Mouse (Mus musculus): ENCODE results near the gene Muc13. TPM values are rescaled to one million over a fixed set of nuclear protein-coding genes. Genes with fewer than 3 reads are reported as not detected.

Muc13 gene
- polyA plus RNA-seq, 1 experiment: 5.5 TPM

DNA sequence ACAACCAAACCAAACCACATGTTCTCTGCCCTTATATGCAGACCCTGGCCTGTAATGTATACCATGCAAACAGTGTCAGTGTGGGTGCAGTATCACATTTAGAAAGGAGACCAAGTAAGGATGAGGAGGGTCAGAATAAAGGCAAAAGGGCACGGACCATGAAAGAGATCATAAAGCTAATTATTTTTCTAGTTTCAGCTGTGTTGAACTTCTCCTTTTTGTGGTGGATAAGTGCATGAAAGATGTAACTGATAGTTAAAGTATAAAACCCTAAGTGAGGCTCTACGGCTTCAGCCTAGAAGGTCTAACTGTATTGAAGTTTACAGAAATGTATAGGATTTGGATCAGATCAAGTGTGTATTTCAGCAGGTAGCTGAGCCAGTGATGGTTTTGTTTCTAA lies 45.8 kb upstream of the Muc13 start:
- TF ChIP-seq POLR2A (IDR thresholded peaks at IDR 0.05; ENCODE audit: control insufficient read depth, extremely low read depth, insufficient read depth, low read length, poor library complexity) (no peak), CTCF (IDR thresholded peaks at IDR 0.05; ENCODE audit: borderline replicate concordance, control insufficient read depth, extremely low read depth, insufficient read depth, low read length, poor library complexity) (no peak)

DNA sequence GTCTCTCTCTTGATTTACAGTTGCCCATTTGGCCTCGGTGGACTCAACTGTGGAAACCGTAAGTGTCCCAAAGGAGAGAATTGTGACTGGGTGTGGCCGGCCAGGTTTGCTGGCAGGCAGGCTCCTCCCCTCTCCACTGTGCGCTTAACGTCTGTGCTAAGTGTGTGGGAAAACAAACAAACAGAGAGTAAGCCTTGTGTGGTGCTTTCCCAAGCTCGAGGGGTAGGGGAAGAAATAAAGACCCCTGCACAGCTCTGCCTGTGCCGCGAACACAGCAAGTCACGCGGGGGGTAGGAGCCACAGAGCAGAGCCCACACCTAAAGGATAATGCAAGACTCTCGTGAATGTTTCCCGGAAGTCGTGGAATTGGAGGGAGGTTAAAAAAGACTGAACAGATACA lies 42.7 kb upstream of the Muc13 start:
- Histone ChIP-seq H3K4me1 (replicated peaks; ENCODE audit: control insufficient read depth, insufficient read depth, low read length) (peaks cover 20% of the 10 kb centered on the region), H3K36me3 (ENCODE audit: control insufficient read depth, insufficient read depth, low read length) (no peaks in the 10 kb centered on the region), H3K4me3 (ENCODE audit: control insufficient read depth, insufficient read depth, low read length) (peak overlapping the region; percentile 46), H3K27me3 (ENCODE audit: control insufficient read depth, insufficient read depth, low read length) (no peaks in the 10 kb centered on the region), H3K27ac (ENCODE audit: control insufficient read depth, insufficient read depth, low read length) (peak overlapping the region; percentile 91)
- WGBS: 3% methylated on average over 13 of the region's 13 CpGs
- TF ChIP-seq CTCF (IDR thresholded peaks at IDR 0.05; ENCODE audit: borderline replicate concordance, control insufficient read depth, extremely low read depth, insufficient read depth, low read length, poor library complexity) (no peak), POLR2A (IDR thresholded peaks at IDR 0.05; ENCODE audit: control insufficient read depth, extremely low read depth, insufficient read depth, low read length, poor library complexity) (no peak)
- peak; percentile 26 for DNase-seq

More for the DNA sequence above, 45.8 kb upstream of the Muc13 start:
- peaks cover 11% of the 10 kb centered on the region for H3K4me1 ChIP-seq (replicated peaks; ENCODE audit: control insufficient read depth, insufficient read depth, low read length)
- H3K4me3 ChIP-seq (ENCODE audit: control insufficient read depth, insufficient read depth, low read length): no peak overlapping the region
- no peaks in the 10 kb centered on the region for H3K27me3 ChIP-seq (ENCODE audit: control insufficient read depth, insufficient read depth, low read length)
- H3K27ac ChIP-seq (ENCODE audit: control insufficient read depth, insufficient read depth, low read length): no peak overlapping the region
- WGBS: 78% methylated on average over 2 of the region's 2 CpGs
- peaks cover 3% of the 10 kb centered on the region for H3K36me3 ChIP-seq (ENCODE audit: control insufficient read depth, insufficient read depth, low read length)
- no peak for DNase-seq

DNA sequence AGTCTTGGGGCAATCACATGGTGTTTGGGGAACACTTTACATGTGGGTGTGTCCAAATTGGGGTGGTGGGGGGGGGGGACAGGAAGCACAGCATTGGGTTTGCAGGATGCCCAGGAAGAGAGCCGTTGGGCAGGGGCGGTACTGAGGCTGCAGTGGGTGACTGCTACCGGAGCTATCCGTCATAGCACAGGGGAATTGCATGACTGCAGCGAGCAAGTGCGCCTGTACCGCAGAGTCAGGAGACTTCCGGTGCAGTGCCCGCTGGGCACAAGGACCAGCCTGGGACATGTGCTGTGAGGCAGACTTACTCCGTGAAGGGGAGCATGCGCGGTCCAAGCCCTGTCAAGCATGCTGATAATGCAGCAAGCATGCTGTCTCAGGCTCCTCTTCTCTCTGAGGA lies 42.2 kb upstream of the Muc13 start:
- no peaks in the 10 kb centered on the region for H3K36me3 ChIP-seq (ENCODE audit: control insufficient read depth, insufficient read depth, low read length)
- 4% methylated on average over 12 of the region's 12 CpGs for WGBS
- peak overlapping the region; percentile 46 for H3K4me3 ChIP-seq (ENCODE audit: control insufficient read depth, insufficient read depth, low read length)
- TF ChIP-seq POLR2A (IDR thresholded peaks at IDR 0.05; ENCODE audit: control insufficient read depth, extremely low read depth, insufficient read depth, low read length, poor library complexity): no peak
- no peak for TF ChIP-seq CTCF (IDR thresholded peaks at IDR 0.05; ENCODE audit: borderline replicate concordance, control insufficient read depth, extremely low read depth, insufficient read depth, low read length, poor library complexity)
- H3K27me3 ChIP-seq (ENCODE audit: control insufficient read depth, insufficient read depth, low read length): no peaks in the 10 kb centered on the region
- H3K4me1 ChIP-seq (replicated peaks; ENCODE audit: control insufficient read depth, insufficient read depth, low read length): peaks cover 24% of the 10 kb centered on the region
- peak; percentile 69 for DNase-seq
- H3K27ac ChIP-seq (ENCODE audit: control insufficient read depth, insufficient read depth, low read length): peak overlapping the region; percentile 91

DNA sequence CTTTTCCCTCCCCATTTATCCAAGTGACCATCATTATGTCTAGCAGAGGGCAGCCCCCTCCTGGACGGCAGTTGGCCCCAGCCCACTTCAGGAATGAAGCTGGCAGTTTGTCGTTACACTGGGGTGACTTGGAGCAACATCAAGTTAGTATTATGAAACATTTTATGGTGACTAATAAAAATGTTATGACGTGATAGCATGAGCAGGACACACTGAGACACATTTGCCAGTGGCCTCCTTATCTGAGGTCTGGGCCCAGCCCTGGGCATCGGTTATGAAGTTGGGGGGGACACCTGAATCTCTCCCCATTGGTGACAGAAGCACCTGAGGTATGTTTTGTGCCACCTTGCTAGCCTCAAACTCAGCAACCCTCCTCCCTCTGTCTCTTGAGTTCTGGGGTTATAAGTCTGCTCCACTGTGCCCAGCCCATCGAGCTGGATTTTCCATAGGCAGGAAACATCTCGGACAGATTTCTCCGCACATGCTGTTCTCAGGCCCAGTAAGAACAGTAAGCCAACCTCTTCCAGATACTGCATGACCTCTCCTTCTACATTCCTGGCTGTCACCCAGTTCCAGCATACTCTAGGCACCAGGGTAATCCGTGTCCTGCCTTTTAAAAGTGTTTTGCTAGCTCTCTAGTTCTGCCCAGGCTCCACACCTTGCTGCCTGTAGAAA lies 40.8 kb upstream of the Muc13 start:
- DNase-seq: no peak
- Histone ChIP-seq H3K36me3 (ENCODE audit: control insufficient read depth, insufficient read depth, low read length) (no peaks in the 10 kb centered on the region), H3K4me1 (replicated peaks; ENCODE audit: control insufficient read depth, insufficient read depth, low read length) (peaks cover 24% of the 10 kb centered on the region), H3K4me3 (ENCODE audit: control insufficient read depth, insufficient read depth, low read length) (no peak overlapping the region), H3K27ac (ENCODE audit: control insufficient read depth, insufficient read depth, low read length) (no peak overlapping the region; the same call in 1 of the 2 replicates), H3K27me3 (ENCODE audit: control insufficient read depth, insufficient read depth, low read length) (no peaks in the 10 kb centered on the region)
- WGBS: 95% methylated on average over 8 of the region's 8 CpGs
- TF ChIP-seq CTCF (IDR thresholded peaks at IDR 0.05; ENCODE audit: borderline replicate concordance, control insufficient read depth, extremely low read depth, insufficient read depth, low read length, poor library complexity) (no peak), POLR2A (IDR thresholded peaks at IDR 0.05; ENCODE audit: control insufficient read depth, extremely low read depth, insufficient read depth, low read length, poor library complexity) (no peak)

DNA sequence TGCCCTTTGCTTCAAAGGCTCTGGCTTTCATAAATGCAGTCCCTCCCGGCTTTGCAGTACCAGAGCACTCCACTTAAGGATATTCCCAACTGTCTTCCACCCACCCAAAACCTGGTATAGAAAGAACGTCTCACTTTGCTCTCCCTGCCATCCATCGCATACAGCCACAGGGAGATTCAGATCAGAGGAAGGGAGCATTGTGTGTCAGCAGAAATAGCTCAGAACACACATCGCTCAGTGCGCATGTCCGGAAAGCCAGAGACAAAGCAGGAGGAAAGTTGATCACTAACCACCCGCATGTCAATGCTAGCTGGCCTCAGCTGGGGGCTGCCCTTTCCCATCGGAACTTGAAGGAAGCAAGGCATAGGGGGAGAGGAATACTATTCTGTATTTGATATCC lies 38.5 kb upstream of the Muc13 start:
- Histone ChIP-seq H3K27ac (ENCODE audit: control insufficient read depth, insufficient read depth, low read length) (peak overlapping the region; percentile 30; the same call in 1 of the 2 replicates), H3K27me3 (ENCODE audit: control insufficient read depth, insufficient read depth, low read length) (no peaks in the 10 kb centered on the region), H3K4me3 (ENCODE audit: control insufficient read depth, insufficient read depth, low read length) (peak overlapping the region; percentile 37), H3K36me3 (ENCODE audit: control insufficient read depth, insufficient read depth, low read length) (no peaks in the 10 kb centered on the region), H3K4me1 (replicated peaks; ENCODE audit: control insufficient read depth, insufficient read depth, low read length) (peaks cover 24% of the 10 kb centered on the region)
- peak; percentile 27 for DNase-seq
- TF ChIP-seq POLR2A (IDR thresholded peaks at IDR 0.05; ENCODE audit: control insufficient read depth, extremely low read depth, insufficient read depth, low read length, poor library complexity) (no peak), CTCF (IDR thresholded peaks at IDR 0.05; ENCODE audit: borderline replicate concordance, control insufficient read depth, extremely low read depth, insufficient read depth, low read length, poor library complexity) (no peak)
- 47% methylated on average over 8 of the region's 8 CpGs for WGBS

DNA sequence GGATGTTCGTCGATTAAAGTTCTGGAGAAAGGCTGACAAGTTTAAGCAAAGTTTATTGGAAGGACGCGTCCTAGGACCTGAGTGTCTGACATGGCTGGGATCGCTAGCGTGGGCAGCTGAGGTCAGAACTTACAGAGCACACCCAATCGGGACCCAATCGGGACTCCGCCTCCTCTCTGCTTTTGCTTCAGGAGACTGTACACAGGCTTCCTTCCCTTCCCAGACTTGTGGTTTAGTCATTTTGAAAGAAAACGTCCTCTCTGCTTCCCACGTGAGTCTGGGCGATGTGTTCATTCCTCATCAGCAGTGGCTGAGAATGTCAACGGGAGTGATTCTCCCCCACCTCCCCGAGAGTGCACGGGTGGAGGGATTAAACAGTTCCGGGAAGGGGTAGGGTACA lies 37.9 kb upstream of the Muc13 start:
- Histone ChIP-seq H3K27ac (ENCODE audit: control insufficient read depth, insufficient read depth, low read length) (peak overlapping the region; percentile 10; the same call in 1 of the 2 replicates), H3K4me3 (ENCODE audit: control insufficient read depth, insufficient read depth, low read length) (peak overlapping the region; percentile 37), H3K27me3 (ENCODE audit: control insufficient read depth, insufficient read depth, low read length) (no peaks in the 10 kb centered on the region), H3K4me1 (replicated peaks; ENCODE audit: control insufficient read depth, insufficient read depth, low read length) (peaks cover 23% of the 10 kb centered on the region), H3K36me3 (ENCODE audit: control insufficient read depth, insufficient read depth, low read length) (peaks cover 2% of the 10 kb centered on the region; the same call in 1 of the 2 replicates)
- DNase-seq: no peak
- TF ChIP-seq POLR2A (IDR thresholded peaks at IDR 0.05; ENCODE audit: control insufficient read depth, extremely low read depth, insufficient read depth, low read length, poor library complexity): no peak
- TF ChIP-seq CTCF (IDR thresholded peaks at IDR 0.05; ENCODE audit: borderline replicate concordance, control insufficient read depth, extremely low read depth, insufficient read depth, low read length, poor library complexity): no peak
- 10% methylated on average over 16 of the region's 16 CpGs for WGBS
